9 mouse cellular contexts compared by ENCODE assay signal in genomic region chr2:6167843-6168558, GRCm38 (mm10). TPM values are rescaled to one million over a fixed set of nuclear protein-coding genes. Genes with fewer than 3 reads are reported as not detected.
DNase-seq lines count a peak whose midpoint lies in the region; ATAC-seq and TF ChIP-seq lines count a peak whose summit lies in the region.
"Had no signal": no experiment of that assay in that cellular context is flagged by ENCODE, and none has a peak within 500 bp of the region (broad histone marks: within the 10 kb centered on the region; RNA-seq: fewer than 3 reads in every experiment).

No protein-coding gene starts in this region.

- DNase-seq in liver, result peak; percentile 61
- peak; percentile 60 for DNase-seq in cerebellum, adult 9-11 months
- DNase-seq in frontal cortex, postnatal 25 days (ENCODE audit: low spot score in 2 of 2), result peak; percentile 59 to 78
- peak; percentile 78 to 90 for DNase-seq in left cerebral cortex, postnatal 14 days (ENCODE audit: low spot score in 2 of 2)

- H3K4me3 ChIP-seq in liver, embryonic 12.5 days, result no peak overlapping the region
- H3K4me3 ChIP-seq in intestine, postnatal 0 days (ENCODE audit: low read depth, low read length), result no peak overlapping the region
- H3K4me3 ChIP-seq in midbrain, embryonic 16.5 days (ENCODE audit: low read depth, low read length), result no peak overlapping the region
- no peak overlapping the region for H3K4me3 ChIP-seq in stomach, embryonic 14.5 days (ENCODE audit: low read depth, low read length)
- H3K4me3 ChIP-seq: myocyte had no signal

- no peak overlapping the region for H3K4me2 ChIP-seq in liver, embryonic 12.5 days
- H3K4me2 ChIP-seq in intestine, postnatal 0 days (replicated peaks; ENCODE audit: low read depth), result no peak overlapping the region
- H3K4me2 ChIP-seq in midbrain, embryonic 16.5 days (ENCODE audit: low read length), result no peak overlapping the region
- H3K4me2 ChIP-seq in stomach, embryonic 14.5 days (replicated peaks; ENCODE audit: low read depth, low read length), result no peak overlapping the region

- no peak overlapping the region for H3K9ac ChIP-seq in liver, embryonic 12.5 days
- H3K9ac ChIP-seq in intestine, postnatal 0 days (ENCODE audit: low read depth, low read length), result no peak overlapping the region
- no peak overlapping the region for H3K9ac ChIP-seq in midbrain, embryonic 16.5 days (ENCODE audit: low read depth, low read length)
- H3K9ac ChIP-seq in stomach, embryonic 14.5 days (replicated peaks; ENCODE audit: low read depth, low read length), result no peak overlapping the region

- ATAC-seq in liver, embryonic 12.5 days, result no peak; the same call in 1 of the 2 replicates
- peak; percentile 53; the same call in 1 of the 2 replicates for ATAC-seq in intestine, postnatal 0 days
- ATAC-seq in midbrain, embryonic 16.5 days, result 0 out of 2 replicates have a peak, but pooled peaks have one; percentile 39
- ATAC-seq in stomach, embryonic 14.5 days (ENCODE audit: insufficient number of reproducible peaks, insufficient read depth, low FRiP score, low read depth), result peak; percentile 62; the same call in 1 of the 2 replicates

- no peak overlapping the region for H3K27ac ChIP-seq in liver, embryonic 12.5 days
- H3K27ac ChIP-seq in intestine, postnatal 0 days (ENCODE audit: low read depth, low read length), result no peak overlapping the region
- H3K27ac ChIP-seq in midbrain, embryonic 16.5 days (ENCODE audit: low read length), result no peak overlapping the region
- no peak overlapping the region for H3K27ac ChIP-seq in stomach, embryonic 14.5 days (ENCODE audit: low read length)

- WGBS in liver, embryonic 12.5 days (ENCODE audit: insufficient replicate concordance), result 17% methylated on average over 5 of the region's 5 CpGs
- 25% methylated on average over 5 of the region's 5 CpGs for WGBS in intestine, postnatal 0 days
- WGBS in midbrain, embryonic 16.5 days, result 34% methylated on average over 5 of the region's 5 CpGs
- WGBS in stomach, embryonic 14.5 days, result 24% methylated on average over 5 of the region's 5 CpGs

- intact Hi-C loops in left cerebral cortex, postnatal 14 days (cut with DNase I), result loop anchor here (5.0 kb wide), 2 partner anchors 171 to 1091 kb away; no protein-coding TSS in a partner anchor

- H3K27me3 ChIP-seq in liver, embryonic 12.5 days (replicated peaks), result no peaks in the 10 kb centered on the region; the same call in 1 of the 2 replicates
- H3K27me3 ChIP-seq in intestine, postnatal 0 days (replicated peaks; ENCODE audit: control insufficient read depth, insufficient read depth, low read length), result no peaks in the 10 kb centered on the region
- no peaks in the 10 kb centered on the region for H3K27me3 ChIP-seq in midbrain, embryonic 16.5 days (ENCODE audit: control insufficient read depth, insufficient read depth, low read depth, low read length)
- no peaks in the 10 kb centered on the region for H3K27me3 ChIP-seq in stomach, embryonic 14.5 days (ENCODE audit: control insufficient read depth, insufficient read depth, low read length)

- H3K9me3 ChIP-seq in liver, embryonic 12.5 days (replicated peaks), result no peaks in the 10 kb centered on the region
- H3K9me3 ChIP-seq in intestine, postnatal 0 days (ENCODE audit: control insufficient read depth), result no peaks in the 10 kb centered on the region
- H3K9me3 ChIP-seq in midbrain, embryonic 16.5 days (replicated peaks; ENCODE audit: control insufficient read depth, low read length, poor library complexity, severe bottlenecking), result no peaks in the 10 kb centered on the region
- H3K9me3 ChIP-seq in stomach, embryonic 14.5 days (ENCODE audit: control insufficient read depth, low read depth, low read length), result no peaks in the 10 kb centered on the region

- no peaks in the 10 kb centered on the region for H3K36me3 ChIP-seq in liver, embryonic 12.5 days
- no peaks in the 10 kb centered on the region for H3K36me3 ChIP-seq in intestine, postnatal 0 days (ENCODE audit: control insufficient read depth, insufficient read depth)
- H3K36me3 ChIP-seq in midbrain, embryonic 16.5 days (ENCODE audit: control insufficient read depth, insufficient read depth, low read length), result no peaks in the 10 kb centered on the region
- no peaks in the 10 kb centered on the region for H3K36me3 ChIP-seq in stomach, embryonic 14.5 days (ENCODE audit: control insufficient read depth, insufficient read depth, low read length)

- peaks cover 3% of the 10 kb centered on the region; the same call in 1 of the 2 replicates for H3K4me1 ChIP-seq in liver, embryonic 12.5 days
- peaks cover 3% of the 10 kb centered on the region; the same call in 1 of the 2 replicates for H3K4me1 ChIP-seq in intestine, postnatal 0 days (replicated peaks; ENCODE audit: control insufficient read depth, insufficient read depth, low read length)
- no peaks in the 10 kb centered on the region for H3K4me1 ChIP-seq in midbrain, embryonic 16.5 days (ENCODE audit: control insufficient read depth, insufficient read depth, low read length)
- no peaks in the 10 kb centered on the region for H3K4me1 ChIP-seq in stomach, embryonic 14.5 days (ENCODE audit: control insufficient read depth, insufficient read depth, low read length)

- peak; percentile 93 for TF ChIP-seq CTCF in intestine, postnatal 0 days (IDR thresholded peaks at IDR 0.05; ENCODE audit: low read depth)

RNA-seq across cellular contexts. Expression of gene Proser2, which starts 38.0 kb away (rescaled TPM):
- 7.0 and 8.1 TPM in 2 replicates for polyA plus RNA-seq in liver, embryonic 12.5 days (2016; fragmentation: Nextera tagmentation; extraction: Ambion mirVana)
- 9.0 and 10.4 TPM in 2 replicates for polyA plus RNA-seq in intestine, postnatal 0 days (2015; fragmentation: Nextera tagmentation; extraction: Ambion mirVana)
- total RNA-seq in left cerebral cortex, postnatal 14 days (2021), result 1 to 10 TPM; 3.1 to 4.5 TPM
- 5.4 and 7.2 TPM in 2 replicates for polyA plus RNA-seq in midbrain, embryonic 16.5 days (2015; fragmentation: Nextera tagmentation; extraction: Ambion mirVana)
- polyA plus RNA-seq in stomach, embryonic 14.5 days (2014; fragmentation: Nextera tagmentation; extraction: Ambion mirVana), result 17.6 and 17.7 TPM in 2 replicates

RNA-seq across cellular contexts. Expression of gene Echdc3, which starts 44.8 kb away (rescaled TPM):
- 4.7 and 4.8 TPM in 2 replicates for polyA plus RNA-seq in liver, embryonic 12.5 days (2016; fragmentation: Nextera tagmentation; extraction: Ambion mirVana)
- polyA plus RNA-seq in intestine, postnatal 0 days (2015; fragmentation: Nextera tagmentation; extraction: Ambion mirVana), result 3.1 and 3.8 TPM in 2 replicates
- under 1 TPM; 0.37 to 0.70 TPM for total RNA-seq in left cerebral cortex, postnatal 14 days (2021)
- 1.1 and 1.5 TPM in 2 replicates for polyA plus RNA-seq in midbrain, embryonic 16.5 days (2015; fragmentation: Nextera tagmentation; extraction: Ambion mirVana)
- polyA plus RNA-seq in stomach, embryonic 14.5 days (2014; fragmentation: Nextera tagmentation; extraction: Ambion mirVana), result 8.1 and 10.2 TPM in 2 replicates
